Mouse (Mus musculus): ENCODE measurements around the gene Hoxa2.

DNA sequence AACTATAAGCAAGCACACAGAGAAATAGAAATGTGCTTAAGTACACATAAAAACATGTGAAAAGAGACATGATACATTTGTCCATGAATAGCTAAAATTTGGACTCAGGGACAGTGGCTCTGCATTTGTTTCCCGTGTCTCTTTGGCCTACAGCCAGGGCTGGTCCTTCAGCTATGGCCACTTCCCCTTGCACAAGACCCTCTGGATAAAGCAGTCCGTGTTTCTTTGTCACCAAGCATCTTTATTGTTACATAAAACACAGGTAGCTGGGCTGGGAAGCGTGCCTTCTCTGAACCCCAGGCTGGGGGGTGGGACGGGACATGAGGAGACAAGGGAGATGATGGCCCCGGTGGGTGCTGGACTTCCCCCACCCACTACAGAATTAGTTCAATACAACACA, 49.6 kb upstream of the Hoxa2 start:
- TF ChIP-seq CTCF (IDR thresholded peaks at IDR 0.05; ENCODE audit: insufficient read depth, low read depth, low read length) (no peak), POLR2A (IDR thresholded peaks at IDR 0.05; ENCODE audit: insufficient read depth, low read depth, low read length) (no peak)

Measured in olfactory bulb, adult 2 months (tissue).